Mouse (Mus musculus) ES-Bruce4 (cell line): Measurements from ENCODE around the gene Abhd14b.

Source experiments
- CTCF ChIP-seq: IDR thresholded peaks from one replicate; pipeline ENCODE4 v1.8.1; 2011; ENCODE audit warnings: low read depth, low read length
- EP300 ChIP-seq: IDR thresholded peaks from 2 replicates; pipeline ENCODE4 v1.6.1; 2011; ENCODE audit warnings: low read depth, low read length; ENCODE audit not compliant: insufficient read depth

- TF ChIP-seq CTCF: no peak
- TF ChIP-seq EP300: no peak
Measured at GRCm38 (mm10) chr9:106499667-106500066, 52.4 kb downstream of the Abhd14b start, which contains the start of gene Iqcf1.
